Mouse (Mus musculus): Measurements from ENCODE around the gene Umps.

- TF ChIP-seq CTCF (conservative IDR thresholded peaks at IDR 0.05 in 1 of 2, IDR thresholded peaks at IDR 0.05 in 1 of 2; ENCODE audit: low read depth in 2 of 2, low read length in 2 of 2) (no peak), ZC3H11A (IDR thresholded peaks at IDR 0.05; ENCODE audit: low read depth, low read length) (no peak), MAX (IDR thresholded peaks at IDR 0.05; ENCODE audit: low read length) (no peak)
Observed at GRCm38 (mm10) chr16:33967283-33967640, 424 bp upstream of the Umps start.
